In genomic region chr3:149331251-149331960, GRCm38 (mm10) we compare ENCODE assay signal across 13 mouse cellular contexts.
DNase-seq lines count a peak whose midpoint lies in the region; ATAC-seq lines count a peak whose summit lies in the region.
"Had no signal": no experiment of that assay in that cellular context is flagged by ENCODE, and none has a peak within 500 bp of the region (broad histone marks: within the 10 kb centered on the region; RNA-seq: fewer than 3 reads in every experiment).

No protein-coding gene starts in this region.

- no peaks in the 10 kb centered on the region for H3K9me3 ChIP-seq in heart, embryonic 15.5 days (replicated peaks)
- no peaks in the 10 kb centered on the region for H3K9me3 ChIP-seq in heart, embryonic 11.5 days (replicated peaks; ENCODE audit: control insufficient read depth, low read length)
- no peaks in the 10 kb centered on the region for H3K9me3 ChIP-seq in midbrain, embryonic 10.5 days (replicated peaks)
- no peaks in the 10 kb centered on the region for H3K9me3 ChIP-seq in midbrain, embryonic 15.5 days
- H3K9me3 ChIP-seq in midbrain, embryonic 14.5 days (ENCODE audit: control insufficient read depth, low read length) = no peaks in the 10 kb centered on the region
- H3K9me3 ChIP-seq: heart, embryonic 12.5 days; intestine, embryonic 15.5 days; liver, embryonic 13.5 days had no signal

- peak; percentile 77 for DNase-seq in midbrain, embryonic 10.5 days (ENCODE audit: low spot score)
- peak; percentile 42 for DNase-seq in embryo, embryonic 9.5 days (ENCODE audit: extremely low spot score)
- DNase-seq in midbrain, embryonic 14.5 days = peak; percentile 60
- no peak for DNase-seq in cerebellum, adult 8-10 months
- DNase-seq: cerebellum, postnatal 36 days; liver, embryonic 13.5 days; right cerebral cortex, postnatal 4 days; thymus, adult 2 months had no signal

- 68% methylated on average over 7 of the region's 7 CpGs for WGBS in heart, embryonic 15.5 days
- WGBS in heart, embryonic 11.5 days (ENCODE audit: insufficient replicate concordance) = 56% methylated on average over 7 of the region's 7 CpGs
- WGBS in midbrain, embryonic 10.5 days = 13% methylated on average over 7 of the region's 7 CpGs
- WGBS in midbrain, embryonic 15.5 days = 8% methylated on average over 7 of the region's 7 CpGs
- 3% methylated on average over 7 of the region's 7 CpGs for WGBS in midbrain, embryonic 14.5 days

- no peak overlapping the region for H3K4me3 ChIP-seq in heart, embryonic 15.5 days
- H3K4me3 ChIP-seq in heart, embryonic 11.5 days (ENCODE audit: low read depth, low read length) = no peak overlapping the region
- peak overlapping the region; percentile 27; the same call in 1 of the 2 replicates for H3K4me3 ChIP-seq in midbrain, embryonic 10.5 days
- no peak overlapping the region for H3K4me3 ChIP-seq in midbrain, embryonic 15.5 days
- no peak overlapping the region for H3K4me3 ChIP-seq in midbrain, embryonic 14.5 days (replicated peaks; ENCODE audit: low read depth, low read length)
- H3K4me3 ChIP-seq: heart, embryonic 12.5 days; intestine, embryonic 15.5 days; liver, embryonic 13.5 days had no signal

- H3K4me2 ChIP-seq in heart, embryonic 15.5 days = no peak overlapping the region
- H3K4me2 ChIP-seq in heart, embryonic 11.5 days = no peak overlapping the region
- H3K4me2 ChIP-seq in midbrain, embryonic 15.5 days = no peak overlapping the region
- H3K4me2 ChIP-seq in midbrain, embryonic 14.5 days (ENCODE audit: low read length) = no peak overlapping the region
- H3K4me2 ChIP-seq: heart, embryonic 12.5 days; intestine, embryonic 15.5 days; liver, embryonic 13.5 days had no signal

- no peak for ATAC-seq in heart, embryonic 15.5 days (replicated peaks; ENCODE audit: insufficient number of reproducible peaks, insufficient read depth, low FRiP score, low read depth)
- ATAC-seq in heart, embryonic 11.5 days (replicated peaks; ENCODE audit: insufficient number of reproducible peaks, low FRiP score, low TSS enrichment) = no peak
- no peak for ATAC-seq in midbrain, embryonic 15.5 days (replicated peaks)
- ATAC-seq in midbrain, embryonic 14.5 days (ENCODE audit: low FRiP score, low TSS enrichment) = peak; percentile 62; the same call in 1 of the 2 replicates
- ATAC-seq: intestine, embryonic 15.5 days had no signal

- peak overlapping the region; percentile 40 for H3K27ac ChIP-seq in heart, embryonic 15.5 days
- no peak overlapping the region for H3K27ac ChIP-seq in heart, embryonic 11.5 days (ENCODE audit: low read depth, low read length)
- peak overlapping the region; percentile 80 for H3K27ac ChIP-seq in midbrain, embryonic 10.5 days (replicated peaks)
- H3K27ac ChIP-seq in midbrain, embryonic 15.5 days = no peak overlapping the region
- no peak overlapping the region for H3K27ac ChIP-seq in midbrain, embryonic 14.5 days (replicated peaks; ENCODE audit: low read depth, low read length)
- H3K27ac ChIP-seq: intestine, embryonic 15.5 days; liver, embryonic 13.5 days had no signal

- no peaks in the 10 kb centered on the region for H3K27me3 ChIP-seq in heart, embryonic 15.5 days
- H3K27me3 ChIP-seq in heart, embryonic 11.5 days (ENCODE audit: control insufficient read depth, insufficient read depth, low read length) = no peaks in the 10 kb centered on the region
- H3K27me3 ChIP-seq in midbrain, embryonic 10.5 days (ENCODE audit: low read depth, poor library complexity, severe bottlenecking) = peaks cover 30% of the 10 kb centered on the region
- no peaks in the 10 kb centered on the region; the same call in 1 of the 2 replicates for H3K27me3 ChIP-seq in midbrain, embryonic 15.5 days (replicated peaks)
- H3K27me3 ChIP-seq in midbrain, embryonic 14.5 days (ENCODE audit: control insufficient read depth, insufficient read depth, low read length) = no peaks in the 10 kb centered on the region
- H3K27me3 ChIP-seq: heart, embryonic 12.5 days; intestine, embryonic 15.5 days; liver, embryonic 13.5 days had no signal

- no peaks in the 10 kb centered on the region for H3K36me3 ChIP-seq in heart, embryonic 15.5 days
- no peaks in the 10 kb centered on the region for H3K36me3 ChIP-seq in heart, embryonic 11.5 days (ENCODE audit: control insufficient read depth, insufficient read depth, low read length)
- H3K36me3 ChIP-seq in midbrain, embryonic 10.5 days = no peaks in the 10 kb centered on the region
- no peaks in the 10 kb centered on the region for H3K36me3 ChIP-seq in midbrain, embryonic 15.5 days (replicated peaks)
- H3K36me3 ChIP-seq in midbrain, embryonic 14.5 days (ENCODE audit: control insufficient read depth, insufficient read depth, low read length) = no peaks in the 10 kb centered on the region
- H3K36me3 ChIP-seq: heart, embryonic 12.5 days; intestine, embryonic 15.5 days; liver, embryonic 13.5 days had no signal

- H3K4me1 ChIP-seq in heart, embryonic 15.5 days (replicated peaks) = peaks cover 12% of the 10 kb centered on the region
- peaks cover 9% of the 10 kb centered on the region; the same call in 1 of the 2 replicates for H3K4me1 ChIP-seq in heart, embryonic 11.5 days (ENCODE audit: control insufficient read depth, insufficient read depth, low read length)
- peaks cover 65% of the 10 kb centered on the region for H3K4me1 ChIP-seq in midbrain, embryonic 10.5 days
- peaks cover 15% of the 10 kb centered on the region for H3K4me1 ChIP-seq in midbrain, embryonic 15.5 days
- H3K4me1 ChIP-seq in midbrain, embryonic 14.5 days (ENCODE audit: control insufficient read depth, insufficient read depth, low read length) = peaks cover 21% of the 10 kb centered on the region
- H3K4me1 ChIP-seq: intestine, embryonic 15.5 days; liver, embryonic 13.5 days had no signal

- no peak overlapping the region for H3K9ac ChIP-seq in heart, embryonic 15.5 days
- H3K9ac ChIP-seq in heart, embryonic 11.5 days (ENCODE audit: low read depth, low read length) = no peak overlapping the region
- H3K9ac ChIP-seq in midbrain, embryonic 15.5 days = no peak overlapping the region
- H3K9ac ChIP-seq in midbrain, embryonic 14.5 days (replicated peaks; ENCODE audit: low read length) = no peak overlapping the region
- H3K9ac ChIP-seq: heart, embryonic 12.5 days; intestine, embryonic 15.5 days; liver, embryonic 13.5 days had no signal

Comparison
In these comparisons a context has a peak if more than half of its experiments do, and no peak if none do; other contexts are left out.
1. H3K27ac ChIP-seq: peak in heart, embryonic 15.5 days (single experiment) and midbrain, embryonic 10.5 days (single experiment); none in heart, embryonic 11.5 days (single experiment), midbrain, embryonic 15.5 days (single experiment) and midbrain, embryonic 14.5 days (single experiment).